Comparison of ENCODE assay signal across 7 mouse cellular contexts in the genomic region with DNA sequence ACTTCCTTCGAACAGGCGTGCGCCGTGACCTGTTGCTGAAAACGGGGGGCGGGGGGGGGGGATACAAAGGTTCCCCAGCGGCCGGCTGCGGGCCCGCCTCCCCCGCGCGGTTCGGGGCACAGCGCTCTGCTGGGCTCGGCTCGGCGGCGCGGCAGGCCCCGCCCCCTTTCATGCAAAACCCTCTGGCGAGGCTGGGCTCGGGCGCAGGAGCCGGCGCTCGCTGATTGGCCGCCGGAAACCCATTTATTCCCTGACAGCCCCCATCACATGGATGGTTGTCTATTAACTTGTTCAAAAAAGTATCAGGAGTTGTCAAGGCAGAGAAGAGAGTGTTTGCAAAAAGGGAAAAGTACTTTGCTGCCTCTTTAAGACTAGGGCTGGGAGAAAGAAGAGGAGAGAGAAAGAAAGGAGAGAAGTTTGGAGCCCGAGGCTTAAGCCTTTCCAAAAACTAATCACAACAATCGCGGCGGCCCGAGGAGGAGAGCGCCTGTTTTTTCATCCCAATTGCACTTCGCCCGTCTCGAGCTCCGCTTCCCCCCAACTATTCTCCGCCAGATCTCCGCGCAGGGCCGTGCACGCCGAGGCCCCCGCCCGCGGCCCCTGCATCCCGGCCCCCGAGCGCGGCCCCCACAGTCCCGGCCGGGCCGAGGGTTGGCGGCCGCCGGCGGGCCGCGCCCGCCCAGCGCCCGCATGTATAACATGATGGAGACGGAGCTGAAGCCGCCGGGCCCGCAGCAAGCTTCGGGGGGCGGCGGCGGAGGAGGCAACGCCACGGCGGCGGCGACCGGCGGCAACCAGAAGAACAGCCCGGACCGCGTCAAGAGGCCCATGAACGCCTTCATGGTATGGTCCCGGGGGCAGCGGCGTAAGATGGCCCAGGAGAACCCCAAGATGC. TPM values are rescaled to one million over a fixed set of nuclear protein-coding genes. Genes with fewer than 3 reads are reported as not detected.
DNase-seq lines count a peak whose midpoint lies in the region; ATAC-seq lines count a peak whose summit lies in the region.

A gene (plus strand): TSS at position 680 of the 895 bp plus-strand sequence.

- peaks cover 99% of the 10 kb centered on the region for H3K27me3 ChIP-seq in limb, embryonic 10.5 days (ENCODE audit: low read depth, poor library complexity, severe bottlenecking)
- H3K27me3 ChIP-seq in midbrain, embryonic 12.5 days: 0 out of 2 replicates have a peak, but pooled peaks cover 4% of the 10 kb centered on the region

- H3K9ac ChIP-seq in midbrain, embryonic 12.5 days (replicated peaks): peak within 1 kb of the TSS; percentile 98

- no peaks in the 10 kb centered on the region for H3K36me3 ChIP-seq in limb, embryonic 10.5 days
- H3K36me3 ChIP-seq in midbrain, embryonic 12.5 days: no peaks in the 10 kb centered on the region

- peak within 1 kb of the TSS; percentile 52 for H3K4me3 ChIP-seq in limb, embryonic 10.5 days
- peak within 1 kb of the TSS; percentile 76 for H3K4me3 ChIP-seq in midbrain, embryonic 12.5 days

- WGBS in limb, embryonic 10.5 days: under 1% methylated on average over 86 of the region's 86 CpGs
- under 1% methylated on average over 69 of the region's 86 CpGs for WGBS in midbrain, embryonic 12.5 days

- H3K9me3 ChIP-seq in limb, embryonic 10.5 days (replicated peaks): no peaks in the 10 kb centered on the region
- no peaks in the 10 kb centered on the region for H3K9me3 ChIP-seq in midbrain, embryonic 12.5 days

- peaks cover 31% of the 10 kb centered on the region for H3K4me1 ChIP-seq in limb, embryonic 10.5 days
- peaks cover 30% of the 10 kb centered on the region for H3K4me1 ChIP-seq in midbrain, embryonic 12.5 days

- H3K4me2 ChIP-seq in midbrain, embryonic 12.5 days (replicated peaks): peak within 1 kb of the TSS; percentile 88

- ATAC-seq in midbrain, embryonic 12.5 days (ENCODE audit: low FRiP score, low read depth): peak; percentile 86

- peak within 1 kb of the TSS; percentile 27; the same call in 1 of the 2 replicates for H3K27ac ChIP-seq in limb, embryonic 10.5 days
- H3K27ac ChIP-seq in midbrain, embryonic 12.5 days (replicated peaks): peak within 1 kb of the TSS; percentile 97

- DNase-seq in adrenal gland, adult 2 months: peak; percentile 83
- peak; percentile 28 to 44 for DNase-seq in cerebellum, adult 18-20 months
- peak; percentile 72 to 81 for DNase-seq in frontal cortex, postnatal 14 days (ENCODE audit: low spot score in 2 of 2)
- peak; percentile 52 to 54 for DNase-seq in kidney, adult 8-10 months
- DNase-seq in limb, embryonic 10.5 days (ENCODE audit: low spot score): peak; percentile 87
- peak; percentile 75 for DNase-seq in urinary bladder, postnatal 14 days (ENCODE audit: low spot score)

RNA-seq across cellular contexts. Expression of the gene that starts here (rescaled TPM):
- total RNA-seq in adrenal gland, adult 2 months (2021): under 1 TPM; 0.14 to 0.28 TPM
- 0.42 and 0.44 TPM in 2 replicates for polyA plus RNA-seq in adrenal gland, adult 2 months (2012; rRNA removed)
- polyA plus RNA-seq in limb, embryonic 10.5 days (2016; fragmentation: Nextera tagmentation; extraction: Ambion mirVana): 0.09 and 0.20 TPM in 2 replicates
- 49.5 and 61.1 TPM in 2 replicates for polyA plus RNA-seq in midbrain, embryonic 12.5 days (2016; fragmentation: Nextera tagmentation; extraction: Ambion mirVana)

Comparison
In these comparisons a context has a peak if more than half of its experiments do, and no peak if none do; other contexts are left out.
1. Peak in every context shown above with its lines: DNase-seq, ATAC-seq, H3K4me3 ChIP-seq and H3K27ac ChIP-seq.
2. RNA of the gene that starts here (polyA plus RNA-seq): 49.5 to 61.1 TPM in midbrain, embryonic 12.5 days; 0.42 to 0.44 TPM in adrenal gland, adult 2 months and 0.09 to 0.20 TPM in limb, embryonic 10.5 days; every median in the first group is over 10 times any median in the second.
3. Peak in DNase-seq in adrenal gland, adult 2 months; RNA of the gene not detected or under 1 TPM.
4. Peak in DNase-seq, H3K4me3 ChIP-seq and H3K27ac ChIP-seq in limb, embryonic 10.5 days; RNA of the gene not detected or under 1 TPM.
5. DNase-seq: peak in every context shown above with its lines; median percentile 87 in limb, embryonic 10.5 days; 83 in adrenal gland, adult 2 months; 76 in frontal cortex, postnatal 14 days; 75 in urinary bladder, postnatal 14 days; 53 in kidney, adult 8-10 months; 36 in cerebellum, adult 18-20 months.